Mouse (Mus musculus): ENCODE measurements around the gene Dnah8. TPM values are rescaled to one million over a fixed set of nuclear protein-coding genes. Genes with fewer than 3 reads are reported as not detected.
A peak's percentile ranks its signal among the peaks of the same experiment; 100 is the strongest.

Dnah8 gene
- polyA plus RNA-seq, 1 experiment from 2014 or later = 9.2 TPM

DNA sequence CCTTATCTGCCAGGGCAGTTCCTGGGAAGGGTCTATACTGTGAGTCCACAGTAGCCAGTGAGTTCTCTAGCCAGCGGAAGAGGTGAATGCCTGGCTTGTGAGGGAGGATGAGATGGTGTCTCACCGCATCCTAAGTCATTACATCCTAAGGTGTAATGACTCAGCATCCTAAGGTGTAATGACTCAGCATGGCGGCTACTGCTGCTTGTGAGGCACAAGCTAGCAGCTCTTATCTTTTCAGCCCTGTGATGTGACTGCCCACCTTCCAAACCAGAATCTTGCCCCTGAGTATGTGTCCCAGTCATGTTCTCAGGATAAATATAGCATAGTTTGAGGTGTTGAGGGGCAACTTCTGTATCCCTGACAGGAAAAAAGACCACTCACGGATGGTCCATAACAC, 211.3 kb downstream of the Dnah8 start:
- peak overlapping the region; percentile 32; the same call in 1 of the 2 replicates for H3K27ac ChIP-seq (ENCODE audit: low read length)

DNA sequence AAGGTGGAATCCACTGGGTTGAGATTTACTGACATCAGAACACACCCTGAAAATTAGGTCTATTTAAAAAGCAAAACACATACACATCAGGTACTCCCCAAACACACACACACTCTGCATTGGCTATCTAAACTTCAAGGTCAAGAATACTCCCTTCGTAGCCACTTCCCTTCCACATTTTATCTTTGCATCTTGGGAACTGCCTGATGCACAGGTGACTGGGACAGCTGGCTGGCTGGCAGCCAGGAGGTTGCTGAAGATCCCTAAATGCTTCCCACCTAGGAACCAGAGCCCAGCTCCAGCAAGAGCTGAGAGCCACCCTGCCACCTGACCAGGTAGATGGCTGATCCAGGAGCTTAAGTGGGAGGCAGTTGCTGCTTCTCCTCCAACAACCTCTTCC, 212.9 kb downstream of the Dnah8 start:
- Histone ChIP-seq H3K36me3 (ENCODE audit: control insufficient read depth, insufficient read depth, low read length) (no peaks in the 10 kb centered on the region), H3K4me2 (ENCODE audit: low read depth, low read length) (no peak overlapping the region), H3K27ac (ENCODE audit: low read length) (no peak overlapping the region), H3K9ac (ENCODE audit: low read length) (no peak overlapping the region), H3K4me3 (ENCODE audit: low read length) (no peak overlapping the region), H3K27me3 (ENCODE audit: control insufficient read depth, insufficient read depth, low read depth, low read length) (no peaks in the 10 kb centered on the region), H3K4me1 (replicated peaks; ENCODE audit: control insufficient read depth, insufficient read depth, low read length) (no peaks in the 10 kb centered on the region), H3K9me3 (ENCODE audit: control insufficient read depth, low read length) (no peaks in the 10 kb centered on the region)
- 43% methylated on average over 1 of the region's 1 CpGs for WGBS
- no peak for ATAC-seq (ENCODE audit: low read depth)

More for the DNA sequence above, 211.3 kb downstream of the Dnah8 start:
- Histone ChIP-seq H3K36me3 (ENCODE audit: control insufficient read depth, insufficient read depth, low read length) (no peaks in the 10 kb centered on the region), H3K4me1 (replicated peaks; ENCODE audit: control insufficient read depth, insufficient read depth, low read length) (no peaks in the 10 kb centered on the region), H3K9ac (ENCODE audit: low read length) (no peak overlapping the region), H3K9me3 (ENCODE audit: control insufficient read depth, low read length) (no peaks in the 10 kb centered on the region), H3K27me3 (ENCODE audit: control insufficient read depth, insufficient read depth, low read depth, low read length) (no peaks in the 10 kb centered on the region), H3K4me3 (ENCODE audit: low read length) (no peak overlapping the region), H3K4me2 (ENCODE audit: low read depth, low read length) (no peak overlapping the region)
- WGBS = 84% methylated on average over 4 of the region's 4 CpGs
- ATAC-seq (ENCODE audit: low read depth) = no peak

DNA sequence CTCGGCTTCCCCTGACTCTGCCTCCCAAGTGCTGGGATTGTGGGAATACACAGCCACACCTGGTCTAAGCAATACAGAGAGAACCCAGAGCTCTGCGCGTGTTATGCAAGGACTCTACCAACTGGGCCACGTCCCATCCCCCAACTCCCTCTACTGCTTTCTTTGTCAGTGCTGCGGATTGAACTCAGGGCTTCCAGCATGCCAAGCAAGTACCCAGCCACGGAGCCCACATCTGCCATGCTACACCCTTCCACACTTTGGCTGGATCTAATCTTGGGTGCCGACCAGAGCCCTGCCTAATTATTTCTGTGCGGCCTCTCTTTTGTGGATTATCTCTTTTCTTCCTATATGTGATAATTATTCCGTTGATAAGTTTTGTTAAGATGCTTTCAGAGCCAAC, 215.9 kb downstream of the Dnah8 start:
- Histone ChIP-seq H3K27me3 (ENCODE audit: control insufficient read depth, insufficient read depth, low read depth, low read length) (no peaks in the 10 kb centered on the region), H3K4me1 (replicated peaks; ENCODE audit: control insufficient read depth, insufficient read depth, low read length) (peaks cover 4% of the 10 kb centered on the region; the same call in 1 of the 2 replicates), H3K36me3 (ENCODE audit: control insufficient read depth, insufficient read depth, low read length) (no peaks in the 10 kb centered on the region), H3K27ac (ENCODE audit: low read length) (no peak overlapping the region), H3K4me3 (ENCODE audit: low read length) (no peak overlapping the region), H3K9ac (ENCODE audit: low read length) (no peak overlapping the region), H3K4me2 (ENCODE audit: low read depth, low read length) (no peak overlapping the region), H3K9me3 (ENCODE audit: control insufficient read depth, low read length) (no peaks in the 10 kb centered on the region)
- 73% methylated on average over 9 of the region's 9 CpGs for WGBS
- no peak for ATAC-seq (ENCODE audit: low read depth)

GRCm38 (mm10) chr17:30842312-30842711, 218.2 kb downstream of the Dnah8 start:
- no peak for ATAC-seq (ENCODE audit: low read depth)
- no peak overlapping the region for H3K4me3 ChIP-seq (ENCODE audit: low read length)
- no peaks in the 10 kb centered on the region for H3K9me3 ChIP-seq (ENCODE audit: control insufficient read depth, low read length)

DNA sequence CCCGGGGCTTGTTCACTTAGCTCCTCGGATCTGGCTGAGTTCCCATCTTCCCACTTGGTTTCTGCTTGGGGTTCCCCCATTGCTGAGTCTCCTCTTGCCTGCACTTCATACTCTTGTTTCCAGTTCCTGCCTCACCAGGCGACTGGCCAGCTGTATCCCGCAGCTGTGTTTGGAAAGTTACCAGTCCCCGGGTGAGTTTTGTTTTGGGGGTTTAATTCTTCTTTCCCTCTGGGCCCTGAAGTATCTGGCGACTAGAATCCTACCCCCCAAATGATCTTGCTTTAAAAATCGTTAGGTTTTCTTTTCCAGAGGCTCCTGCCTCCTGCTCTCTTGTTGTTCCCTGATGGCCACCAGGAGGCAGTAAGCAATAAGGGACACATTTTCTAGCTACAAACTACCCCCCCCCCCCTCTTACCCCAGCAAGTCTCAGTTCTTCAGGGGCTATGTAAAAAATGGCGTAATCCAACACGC, 220.2 kb downstream of the Dnah8 start:
- no peaks in the 10 kb centered on the region for H3K36me3 ChIP-seq (ENCODE audit: control insufficient read depth, insufficient read depth, low read length)
- WGBS = 27% methylated on average over 9 of the region's 9 CpGs
- peaks cover 4% of the 10 kb centered on the region; the same call in 1 of the 2 replicates for H3K4me1 ChIP-seq (replicated peaks; ENCODE audit: control insufficient read depth, insufficient read depth, low read length)
- no peak overlapping the region for H3K4me3 ChIP-seq (ENCODE audit: low read length)
- no peak overlapping the region for H3K9ac ChIP-seq (ENCODE audit: low read length)
- no peaks in the 10 kb centered on the region for H3K27me3 ChIP-seq (ENCODE audit: control insufficient read depth, insufficient read depth, low read depth, low read length)
- no peak for ATAC-seq (ENCODE audit: low read depth)
- no peak overlapping the region for H3K27ac ChIP-seq (ENCODE audit: low read length)
- no peaks in the 10 kb centered on the region for H3K9me3 ChIP-seq (ENCODE audit: control insufficient read depth, low read length)
- no peak overlapping the region for H3K4me2 ChIP-seq (ENCODE audit: low read depth, low read length)

More at GRCm38 (mm10) chr17:30842312-30842711, 218.2 kb downstream of the Dnah8 start:
- Histone ChIP-seq H3K27ac (ENCODE audit: low read length) (no peak overlapping the region), H3K4me1 (replicated peaks; ENCODE audit: control insufficient read depth, insufficient read depth, low read length) (peaks cover 4% of the 10 kb centered on the region; the same call in 1 of the 2 replicates), H3K27me3 (ENCODE audit: control insufficient read depth, insufficient read depth, low read depth, low read length) (no peaks in the 10 kb centered on the region), H3K4me2 (ENCODE audit: low read depth, low read length) (no peak overlapping the region), H3K9ac (ENCODE audit: low read length) (no peak overlapping the region), H3K36me3 (ENCODE audit: control insufficient read depth, insufficient read depth, low read length) (no peaks in the 10 kb centered on the region)
- WGBS = 65% methylated on average over 6 of the region's 6 CpGs

- H3K27ac ChIP-seq (ENCODE audit: low read length) = no peak overlapping the region
- H3K4me3 ChIP-seq (ENCODE audit: low read length) = no peak overlapping the region
- no peak for ATAC-seq (ENCODE audit: low read depth)
- no peak overlapping the region for H3K4me2 ChIP-seq (ENCODE audit: low read depth, low read length)
- H3K36me3 ChIP-seq (ENCODE audit: control insufficient read depth, insufficient read depth, low read length) = no peaks in the 10 kb centered on the region
- no peaks in the 10 kb centered on the region for H3K9me3 ChIP-seq (ENCODE audit: control insufficient read depth, low read length)
- no peak overlapping the region for H3K9ac ChIP-seq (ENCODE audit: low read length)
- peaks cover 4% of the 10 kb centered on the region; the same call in 1 of the 2 replicates for H3K4me1 ChIP-seq (replicated peaks; ENCODE audit: control insufficient read depth, insufficient read depth, low read length)
- H3K27me3 ChIP-seq (ENCODE audit: control insufficient read depth, insufficient read depth, low read depth, low read length) = no peaks in the 10 kb centered on the region
- WGBS = 81% methylated on average over 7 of the region's 7 CpGs
These were observed 223.3 kb downstream of the Dnah8 start for GRCm38 (mm10) chr17:30847498-30847897.

DNA sequence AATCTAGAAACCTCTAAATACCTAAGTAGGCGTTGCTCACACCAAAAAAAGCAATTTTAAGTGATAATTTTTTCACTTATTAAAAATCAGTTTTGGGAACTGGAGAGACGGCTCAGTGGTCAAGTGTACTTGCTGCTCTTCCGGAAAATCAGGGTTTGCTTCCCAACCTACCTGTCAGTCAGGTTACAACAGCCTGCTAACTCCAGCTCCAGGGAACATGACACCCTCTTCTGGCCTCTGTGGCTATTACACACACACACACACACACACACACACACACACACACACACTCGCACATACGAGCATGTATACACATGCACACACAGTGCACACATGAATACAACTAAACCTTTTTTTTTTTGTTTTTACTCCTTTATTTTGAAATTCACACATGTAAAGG, 223.9 kb downstream of the Dnah8 start:
- Histone ChIP-seq H3K36me3 (ENCODE audit: control insufficient read depth, insufficient read depth, low read length) (no peaks in the 10 kb centered on the region), H3K9ac (ENCODE audit: low read length) (no peak overlapping the region), H3K4me1 (replicated peaks; ENCODE audit: control insufficient read depth, insufficient read depth, low read length) (peaks cover 4% of the 10 kb centered on the region; the same call in 1 of the 2 replicates), H3K4me3 (ENCODE audit: low read length) (no peak overlapping the region), H3K9me3 (ENCODE audit: control insufficient read depth, low read length) (no peaks in the 10 kb centered on the region), H3K27me3 (ENCODE audit: control insufficient read depth, insufficient read depth, low read depth, low read length) (no peaks in the 10 kb centered on the region), H3K27ac (ENCODE audit: low read length) (no peak overlapping the region), H3K4me2 (ENCODE audit: low read depth, low read length) (no peak overlapping the region)
- ATAC-seq (ENCODE audit: low read depth) = no peak
- WGBS = 89% methylated on average over 5 of the region's 5 CpGs

GRCm38 (mm10) chr17:30848804-30849203, 224.7 kb downstream of the Dnah8 start:
- Histone ChIP-seq H3K9me3 (ENCODE audit: control insufficient read depth, low read length) (no peaks in the 10 kb centered on the region), H3K4me3 (ENCODE audit: low read length) (no peak overlapping the region), H3K4me1 (replicated peaks; ENCODE audit: control insufficient read depth, insufficient read depth, low read length) (peaks cover 4% of the 10 kb centered on the region; the same call in 1 of the 2 replicates), H3K27me3 (ENCODE audit: control insufficient read depth, insufficient read depth, low read depth, low read length) (no peaks in the 10 kb centered on the region), H3K36me3 (ENCODE audit: control insufficient read depth, insufficient read depth, low read length) (no peaks in the 10 kb centered on the region), H3K4me2 (ENCODE audit: low read depth, low read length) (no peak overlapping the region), H3K27ac (ENCODE audit: low read length) (no peak overlapping the region), H3K9ac (ENCODE audit: low read length) (no peak overlapping the region)
- WGBS = 78% methylated on average over 6 of the region's 6 CpGs
- ATAC-seq (ENCODE audit: low read depth) = no peak

- no peaks in the 10 kb centered on the region for H3K27me3 ChIP-seq (ENCODE audit: control insufficient read depth, insufficient read depth, low read depth, low read length)
- no peak overlapping the region for H3K9ac ChIP-seq (ENCODE audit: low read length)
- H3K27ac ChIP-seq (ENCODE audit: low read length) = no peak overlapping the region
- no peak overlapping the region for H3K4me2 ChIP-seq (ENCODE audit: low read depth, low read length)
- no peak overlapping the region for H3K4me3 ChIP-seq (ENCODE audit: low read length)
- 93% methylated on average over 12 of the region's 12 CpGs for WGBS
- no peaks in the 10 kb centered on the region for H3K9me3 ChIP-seq (ENCODE audit: control insufficient read depth, low read length)
- no peaks in the 10 kb centered on the region for H3K4me1 ChIP-seq (replicated peaks; ENCODE audit: control insufficient read depth, insufficient read depth, low read length)
- no peak for ATAC-seq (ENCODE audit: low read depth)
- H3K36me3 ChIP-seq (ENCODE audit: control insufficient read depth, insufficient read depth, low read length) = no peaks in the 10 kb centered on the region
These were observed 225.7 kb downstream of the Dnah8 start for GRCm38 (mm10) chr17:30849813-30850212.

GRCm38 (mm10) chr17:30852345-30852744, 228.2 kb downstream of the Dnah8 start:
- H3K27me3 ChIP-seq (ENCODE audit: control insufficient read depth, insufficient read depth, low read depth, low read length) = no peaks in the 10 kb centered on the region
- ATAC-seq (ENCODE audit: low read depth) = no peak
- no peak overlapping the region for H3K9ac ChIP-seq (ENCODE audit: low read length)
- H3K36me3 ChIP-seq (ENCODE audit: control insufficient read depth, insufficient read depth, low read length) = no peaks in the 10 kb centered on the region
- no peak overlapping the region for H3K4me3 ChIP-seq (ENCODE audit: low read length)
- H3K4me2 ChIP-seq (ENCODE audit: low read depth, low read length) = no peak overlapping the region
- no peak overlapping the region for H3K27ac ChIP-seq (ENCODE audit: low read length)
- H3K4me1 ChIP-seq (replicated peaks; ENCODE audit: control insufficient read depth, insufficient read depth, low read length) = no peaks in the 10 kb centered on the region
- H3K9me3 ChIP-seq (ENCODE audit: control insufficient read depth, low read length) = no peaks in the 10 kb centered on the region

Data from lung, embryonic 16.5 days (tissue).